Mouse (Mus musculus) left cerebral cortex, adult 18-20 months (tissue): ENCODE results near the gene Cd8a. TPM values are rescaled to one million over a fixed set of nuclear protein-coding genes. Genes with fewer than 3 reads are reported as not detected.

Experiments
- total RNA-seq, 2 experiments: library from RNA; stranded (reverse); gene quantifications; 2 replicates each; pipeline ENCODE4 v1.2.3; 2021

Gene Cd8a
- total RNA-seq, 2 experiments from 2014 or later: not detected

Other genes starting within 250 kb of the Cd8a start
- gene Thnsl2, start 229.0 kb upstream of the Cd8a start, total RNA-seq: 1 to 10 TPM; 3.8 to 5.6 TPM
- not detected for gene Fabp1, start 173.6 kb upstream of the Cd8a start, total RNA-seq
- 10 to 100 TPM; 14.2 to 15.9 TPM for gene Krcc1, start 101.8 kb upstream of the Cd8a start, total RNA-seq
- gene Smyd1, start 51.2 kb upstream of the Cd8a start, total RNA-seq: under 1 TPM; 0.16 to 0.70 TPM
- not detected for gene Cd8b1, start 50.6 kb upstream of the Cd8a start, total RNA-seq
- gene Rmnd5a, start 67.2 kb downstream of the Cd8a start, total RNA-seq: 100 to 1,000 TPM in 1 of 2 experiments, 10 to 100 TPM in 1; 99.0 to 106 TPM
- 10 to 100 TPM; 48.6 to 52.3 TPM for gene Rnf103, start 120.5 kb downstream of the Cd8a start, total RNA-seq
- 100 to 1,000 TPM; 106 to 110 TPM for gene Chmp3, start 170.4 kb downstream of the Cd8a start, total RNA-seq